Mouse (Mus musculus): ENCODE results near the gene Nudc. TPM values are rescaled to one million over a fixed set of nuclear protein-coding genes. Genes with fewer than 3 reads are reported as not detected.

Nudc gene
- polyA plus RNA-seq, 1 experiment: 267 TPM

DNA sequence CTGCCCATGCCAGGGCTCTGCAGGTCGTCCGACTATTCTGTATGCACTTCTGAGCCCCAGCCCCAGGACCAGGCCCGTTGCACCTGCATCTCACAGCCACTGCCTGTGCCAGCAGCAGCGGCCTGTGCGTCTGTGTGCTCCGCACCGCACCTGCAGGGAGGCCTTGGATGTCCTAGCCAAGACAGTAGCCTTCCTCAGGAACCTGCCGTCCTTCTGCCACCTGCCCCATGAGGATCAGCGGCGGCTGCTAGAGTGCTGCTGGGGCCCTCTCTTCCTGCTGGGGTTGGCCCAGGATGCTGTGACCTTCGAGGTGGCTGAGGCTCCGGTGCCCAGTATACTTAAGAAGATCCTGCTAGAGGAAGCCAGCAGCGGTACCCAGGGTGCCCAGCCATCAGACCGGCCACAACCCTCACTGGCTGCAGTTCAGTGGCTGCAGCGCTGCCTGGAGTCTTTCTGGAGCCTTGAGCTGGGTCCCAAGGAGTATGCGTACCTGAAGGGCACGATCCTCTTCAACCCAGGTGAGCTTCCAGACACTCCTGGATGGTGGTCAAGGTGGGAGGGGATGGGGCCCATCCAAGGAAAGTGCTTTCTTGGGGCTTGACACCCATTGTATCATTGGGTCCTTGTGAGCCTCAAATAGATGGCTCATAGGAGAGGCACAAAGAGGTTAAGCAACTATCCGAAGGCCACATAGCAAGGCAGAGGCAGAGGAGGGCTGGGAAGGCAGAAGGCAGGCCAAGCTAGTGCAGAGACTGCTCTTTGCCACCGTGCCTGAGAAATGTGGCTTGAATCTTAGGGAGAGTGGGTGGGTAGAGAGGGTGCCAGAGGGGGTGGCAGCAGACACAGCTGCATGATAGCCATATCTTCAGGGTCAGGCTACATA lies 7.9 kb upstream of the Nudc start:
- no peaks in the 10 kb centered on the region for H3K79me2 ChIP-seq (ENCODE audit: control insufficient read depth, insufficient read depth)
- H3K36me3 ChIP-seq (ENCODE audit: control insufficient read depth, insufficient read depth): no peaks in the 10 kb centered on the region
- no peak for TF ChIP-seq MAX (IDR thresholded peaks at IDR 0.05)
- H3K4me3 ChIP-seq (ENCODE audit: insufficient read depth, poor library complexity, severe bottlenecking): no peak overlapping the region
- H3K27me3 ChIP-seq (ENCODE audit: control insufficient read depth, insufficient read depth, insufficient read length): peaks cover 70% of the 10 kb centered on the region
- H3ac ChIP-seq (ENCODE audit: control insufficient read depth, insufficient read length, low read depth): no peak overlapping the region
- H3K79me3 ChIP-seq (ENCODE audit: low read depth): no peaks in the 10 kb centered on the region

DNA sequence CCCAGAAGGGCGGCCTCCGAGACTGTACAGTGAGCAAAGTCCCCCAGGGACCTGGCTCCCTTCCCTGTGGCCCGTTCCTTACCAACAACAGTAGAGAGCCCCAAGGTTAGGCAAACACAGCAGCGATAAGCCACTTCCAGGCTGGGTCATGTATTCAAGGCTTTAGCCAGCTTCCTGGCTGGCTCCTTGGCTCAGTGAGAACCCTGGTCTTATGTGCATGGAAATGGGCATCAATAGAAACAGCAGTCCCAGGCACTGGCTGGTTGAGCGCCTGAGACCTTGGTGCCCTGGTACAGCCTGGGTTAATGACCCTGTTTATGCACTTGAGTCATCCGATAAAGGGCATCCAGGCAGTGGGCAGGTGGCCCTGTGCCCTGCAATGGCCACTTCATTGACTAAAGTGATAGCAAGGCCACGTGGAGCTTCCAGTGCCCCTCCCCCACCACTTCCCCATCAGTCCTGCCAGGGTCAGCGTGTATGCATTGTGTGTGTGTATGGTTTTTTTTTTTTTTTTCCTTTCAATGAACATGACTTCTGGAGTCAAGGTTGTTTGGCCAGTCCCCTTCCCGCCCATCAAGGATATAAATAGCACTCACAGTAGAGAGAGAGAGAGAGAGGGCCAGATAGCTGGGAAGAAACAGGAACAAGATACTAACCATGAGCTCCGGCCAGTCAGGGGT lies 7.1 kb upstream of the Nudc start, which contains the start of gene Nr0b2:
Nr0b2 (plus strand) TSS at position 609 of the 680 bp plus-strand sequence.
- no peak for TF ChIP-seq CTCF (IDR thresholded peaks at IDR 0.05; ENCODE audit: control insufficient read depth, insufficient read depth, insufficient read length)
- no peak for TF ChIP-seq MYOG (IDR thresholded peaks at IDR 0.05; ENCODE audit: control insufficient read depth, extremely low read depth, insufficient read length)
- TF ChIP-seq USF1 (IDR thresholded peaks at IDR 0.05; ENCODE audit: low read depth): no peak
- no peak for TF ChIP-seq FOSL1 (IDR thresholded peaks at IDR 0.05; ENCODE audit: insufficient read depth, low read length, poor library complexity, severe bottlenecking)
- TF ChIP-seq MYOD1 (IDR thresholded peaks at IDR 0.05; ENCODE audit: control insufficient read depth, insufficient read length, low read depth): no peak
- no peak for TF ChIP-seq MAX (IDR thresholded peaks at IDR 0.05)
- no peak for TF ChIP-seq CEBPB (IDR thresholded peaks at IDR 0.05; ENCODE audit: low read depth)
- Histone ChIP-seq H3K36me3 (ENCODE audit: control insufficient read depth, insufficient read depth) (no peaks in the 10 kb centered on the region), H3K27me3 (ENCODE audit: control insufficient read depth, insufficient read depth, insufficient read length) (peaks cover 64% of the 10 kb centered on the region), H3K4me3 (ENCODE audit: insufficient read depth, poor library complexity, severe bottlenecking) (no peak within 1 kb of the TSS), H3K79me2 (ENCODE audit: control insufficient read depth, insufficient read depth) (no peaks in the 10 kb centered on the region), H3ac (ENCODE audit: control insufficient read depth, insufficient read length, low read depth) (no peak within 1 kb of the TSS), H3K79me3 (ENCODE audit: low read depth) (no peaks in the 10 kb centered on the region)

DNA sequence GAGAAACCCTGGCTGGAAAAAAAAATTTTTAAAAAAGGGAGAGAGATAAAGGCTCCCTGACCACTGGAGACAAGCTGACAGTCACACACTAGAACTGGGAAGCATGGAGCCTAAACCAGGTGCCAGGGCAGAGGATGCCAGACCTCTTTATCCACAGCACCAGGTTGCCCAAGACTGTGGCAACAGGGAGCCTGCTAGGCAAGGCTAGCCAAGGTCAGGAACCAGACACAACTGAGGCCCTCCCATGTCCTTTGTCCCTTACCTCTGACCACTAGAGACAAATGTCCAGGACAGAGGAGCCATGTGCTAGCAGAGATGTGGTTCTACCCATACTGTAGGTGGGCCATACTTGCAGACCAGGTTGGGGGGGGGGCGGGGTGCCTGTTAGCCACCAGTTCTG lies 6.2 kb upstream of the Nudc start:
- Histone ChIP-seq H3K27me3 (ENCODE audit: control insufficient read depth, insufficient read depth, insufficient read length) (peaks cover 55% of the 10 kb centered on the region), H3K4me3 (ENCODE audit: insufficient read depth, poor library complexity, severe bottlenecking) (no peak overlapping the region), H3ac (ENCODE audit: control insufficient read depth, insufficient read length, low read depth) (no peak overlapping the region), H3K36me3 (ENCODE audit: control insufficient read depth, insufficient read depth) (no peaks in the 10 kb centered on the region), H3K79me3 (ENCODE audit: low read depth) (no peaks in the 10 kb centered on the region), H3K79me2 (ENCODE audit: control insufficient read depth, insufficient read depth) (no peaks in the 10 kb centered on the region)
- no peak for TF ChIP-seq MAX (IDR thresholded peaks at IDR 0.05)

DNA sequence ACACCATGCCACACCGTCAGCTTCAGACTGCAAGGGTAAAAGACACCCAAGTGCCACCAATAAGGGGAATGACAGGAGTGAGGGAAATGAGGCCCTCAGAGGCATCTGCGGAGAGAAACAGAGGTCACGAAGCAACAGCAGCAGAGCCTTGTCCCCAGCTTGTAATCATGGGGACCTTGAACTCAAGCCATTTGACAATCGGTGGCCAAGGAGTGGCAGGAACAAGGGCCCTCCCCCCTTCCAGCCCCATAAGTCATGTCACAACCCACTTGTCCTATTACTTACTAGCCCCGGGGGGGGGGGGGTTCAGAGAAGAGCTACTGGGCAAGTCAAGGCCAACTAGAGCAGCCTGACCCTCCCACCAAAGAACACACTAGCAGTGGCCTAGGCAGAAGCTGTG lies 9.1 kb downstream of the Nudc start:
- Histone ChIP-seq H3K79me2 (ENCODE audit: control insufficient read depth, insufficient read depth) (peaks cover 44% of the 10 kb centered on the region), H3ac (ENCODE audit: control insufficient read depth, insufficient read length, low read depth) (no peak overlapping the region), H3K4me3 (ENCODE audit: insufficient read depth, poor library complexity, severe bottlenecking) (no peak overlapping the region), H3K36me3 (ENCODE audit: control insufficient read depth, insufficient read depth) (peaks cover 37% of the 10 kb centered on the region), H3K79me3 (ENCODE audit: low read depth) (peaks cover 20% of the 10 kb centered on the region), H3K27me3 (ENCODE audit: control insufficient read depth, insufficient read depth, insufficient read length) (no peaks in the 10 kb centered on the region)
- TF ChIP-seq FOSL1 (IDR thresholded peaks at IDR 0.05; ENCODE audit: insufficient read depth, low read length, poor library complexity, severe bottlenecking) (no peak), MYOD1 (IDR thresholded peaks at IDR 0.05; ENCODE audit: control insufficient read depth, insufficient read length, low read depth) (no peak), MAX (IDR thresholded peaks at IDR 0.05) (no peak), MYOG (IDR thresholded peaks at IDR 0.05; ENCODE audit: control insufficient read depth, extremely low read depth, insufficient read length) (no peak), USF1 (IDR thresholded peaks at IDR 0.05; ENCODE audit: low read depth) (no peak), CTCF (IDR thresholded peaks at IDR 0.05; ENCODE audit: control insufficient read depth, insufficient read depth, insufficient read length) (no peak), CEBPB (IDR thresholded peaks at IDR 0.05; ENCODE audit: low read depth) (no peak)

DNA sequence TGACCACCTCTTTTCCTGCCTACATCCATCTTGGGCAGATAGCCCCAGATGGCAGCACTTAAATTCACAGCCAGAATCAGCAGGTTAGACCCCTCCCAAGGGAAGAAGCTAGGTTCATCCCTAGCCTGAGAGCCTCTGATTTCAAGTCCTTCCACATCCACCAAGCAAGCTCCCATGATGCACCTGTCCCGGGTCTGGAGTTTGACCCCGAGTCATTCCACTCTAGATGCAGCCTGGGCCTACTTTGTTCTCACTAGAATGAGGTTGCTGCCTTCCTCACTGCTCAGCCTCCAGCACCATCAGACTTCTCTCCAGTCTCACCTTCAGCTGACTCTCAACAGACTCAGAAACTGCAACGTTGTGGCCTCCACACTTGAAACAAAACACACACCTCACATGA lies 9.7 kb downstream of the Nudc start:
- no peak overlapping the region for H3K4me3 ChIP-seq (ENCODE audit: insufficient read depth, poor library complexity, severe bottlenecking)
- H3ac ChIP-seq (ENCODE audit: control insufficient read depth, insufficient read length, low read depth): no peak overlapping the region
- H3K27me3 ChIP-seq (ENCODE audit: control insufficient read depth, insufficient read depth, insufficient read length): no peaks in the 10 kb centered on the region
- TF ChIP-seq USF1 (IDR thresholded peaks at IDR 0.05; ENCODE audit: low read depth) (no peak), FOSL1 (IDR thresholded peaks at IDR 0.05; ENCODE audit: insufficient read depth, low read length, poor library complexity, severe bottlenecking) (no peak), MYOD1 (IDR thresholded peaks at IDR 0.05; ENCODE audit: control insufficient read depth, insufficient read length, low read depth) (no peak), CEBPB (IDR thresholded peaks at IDR 0.05; ENCODE audit: low read depth) (no peak), MAX (IDR thresholded peaks at IDR 0.05) (no peak), CTCF (IDR thresholded peaks at IDR 0.05; ENCODE audit: control insufficient read depth, insufficient read depth, insufficient read length) (no peak), MYOG (IDR thresholded peaks at IDR 0.05; ENCODE audit: control insufficient read depth, extremely low read depth, insufficient read length) (no peak)
- peaks cover 14% of the 10 kb centered on the region for H3K79me3 ChIP-seq (ENCODE audit: low read depth)
- H3K79me2 ChIP-seq (ENCODE audit: control insufficient read depth, insufficient read depth): peaks cover 38% of the 10 kb centered on the region
- H3K36me3 ChIP-seq (ENCODE audit: control insufficient read depth, insufficient read depth): peaks cover 43% of the 10 kb centered on the region

DNA sequence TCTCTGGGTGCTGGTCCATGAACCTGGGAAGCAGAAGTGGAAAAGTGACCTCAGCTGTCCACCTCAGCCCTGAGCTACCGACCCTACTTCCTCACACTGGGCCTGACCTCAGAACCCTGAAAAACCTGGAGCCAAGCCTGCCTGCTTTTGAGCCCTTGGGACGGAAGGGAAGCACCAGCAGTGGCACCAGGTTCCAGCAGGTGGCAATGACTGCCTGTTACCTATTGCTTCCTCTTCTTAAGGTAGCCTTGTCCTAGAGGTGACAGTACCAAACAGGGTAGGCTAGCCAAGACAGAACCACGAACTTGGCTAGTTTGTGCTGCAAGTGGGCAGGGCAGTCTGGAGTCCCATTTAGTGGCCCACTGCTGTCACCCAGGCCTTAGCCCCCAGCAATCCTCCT lies 13.0 kb downstream of the Nudc start:
- TF ChIP-seq USF1 (IDR thresholded peaks at IDR 0.05; ENCODE audit: low read depth) (no peak), MAX (IDR thresholded peaks at IDR 0.05) (no peak), MYOG (IDR thresholded peaks at IDR 0.05; ENCODE audit: control insufficient read depth, extremely low read depth, insufficient read length) (no peak), FOSL1 (IDR thresholded peaks at IDR 0.05; ENCODE audit: insufficient read depth, low read length, poor library complexity, severe bottlenecking) (no peak), CTCF (IDR thresholded peaks at IDR 0.05; ENCODE audit: control insufficient read depth, insufficient read depth, insufficient read length) (no peak), CEBPB (IDR thresholded peaks at IDR 0.05; ENCODE audit: low read depth) (no peak), MYOD1 (IDR thresholded peaks at IDR 0.05; ENCODE audit: control insufficient read depth, insufficient read length, low read depth) (no peak)

More for the DNA sequence above, 13.0 kb downstream of the Nudc start:
- Histone ChIP-seq H3K79me3 (ENCODE audit: low read depth) (no peaks in the 10 kb centered on the region), H3K36me3 (ENCODE audit: control insufficient read depth, insufficient read depth) (peaks cover 43% of the 10 kb centered on the region), H3K79me2 (ENCODE audit: control insufficient read depth, insufficient read depth) (peaks cover 12% of the 10 kb centered on the region), H3K4me3 (ENCODE audit: insufficient read depth, poor library complexity, severe bottlenecking) (no peak overlapping the region), H3ac (ENCODE audit: control insufficient read depth, insufficient read length, low read depth) (no peak overlapping the region), H3K27me3 (ENCODE audit: control insufficient read depth, insufficient read depth, insufficient read length) (no peaks in the 10 kb centered on the region)

Measured in C2C12 (cell line).